Mouse (Mus musculus) embryonic facial prominence, embryonic 15.5 days (tissue): Measurements from ENCODE around the gene Rragd. TPM values are rescaled to one million over a fixed set of nuclear protein-coding genes. Genes with fewer than 3 reads are reported as not detected.

Experiments used
- ATAC-seq: fragments of 200-750 bp; cut with Nextera tagmentation; 2 replicates; pipeline ENCODE4 v1.8.0; 2017; ENCODE audit warnings: low read depth, moderate TSS enrichment; ENCODE audit not compliant: insufficient number of reproducible peaks, low FRiP score, low TSS enrichment
- H3K27ac ChIP-seq: fragments of 300-500 bp; sonication (generic); replicated peaks from 2 replicates; pipeline ENCODE4 v1.5.1; 2015; ENCODE audit warnings: mild to moderate bottlenecking, inconsistent platforms
- H3K27me3 ChIP-seq: fragments of 300-500 bp; sonication (generic); 2 replicates; pipeline ENCODE4 v1.6.1; 2015; ENCODE audit warnings: inconsistent platforms
- H3K36me3 ChIP-seq: fragments of 300-500 bp; sonication (generic); 2 replicates; pipeline ENCODE4 v1.6.1; 2015; ENCODE audit warnings: mild to moderate bottlenecking, inconsistent platforms
- H3K4me1 ChIP-seq: fragments of 300-500 bp; sonication (generic); 2 replicates; pipeline ENCODE4 v1.6.1; 2015; ENCODE audit warnings: inconsistent platforms
- H3K4me2 ChIP-seq: fragments of 300-500 bp; sonication (generic); replicated peaks from 2 replicates; pipeline ENCODE4 v1.6.1; 2015; ENCODE audit warnings: mild to moderate bottlenecking, inconsistent platforms
- H3K4me3 ChIP-seq: fragments of 300-500 bp; sonication (generic); replicated peaks from 2 replicates; pipeline ENCODE4 v1.5.1; 2015; ENCODE audit warnings: mild to moderate bottlenecking, inconsistent platforms
- H3K9ac ChIP-seq: fragments of 300-500 bp; sonication (generic); 2 replicates; pipeline ENCODE4 v1.6.1; 2015; ENCODE audit warnings: inconsistent platforms
- H3K9me3 ChIP-seq: fragments of 300-500 bp; sonication (generic); replicated peaks from 2 replicates; pipeline ENCODE4 v1.6.1; 2016; ENCODE audit warnings: inconsistent platforms
- WGBS: fragments of 180-500 bp; shearing (Covaris S2); methylation state at CpG from one replicate; pipeline ENCODE4 v1.1.7; 2015; 5-methylcytosine and 5-hydroxymethylcytosine counted together
- polyA plus RNA-seq: library from polyadenylated mRNA; unstranded; fragments of >200 nt; fragmentation: Nextera tagmentation; extraction: Ambion mirVana; gene quantifications from 2 replicates; pipeline ENCODE4 v1.2.1, GENCODE M21; 2015

The Rragd gene
- polyA plus RNA-seq, 1 experiment from 2014 or later, result 20.0 TPM

GRCm38 (mm10) chr4:33010078-33010477 is 27.2 kb downstream of the Rragd start:
- Histone ChIP-seq H3K4me3 (no peak overlapping the region), H3K27ac (no peak overlapping the region), H3K4me2 (no peak overlapping the region), H3K9me3 (no peaks in the 10 kb centered on the region), H3K27me3 (no peaks in the 10 kb centered on the region), H3K36me3 (peaks cover 3% of the 10 kb centered on the region; the same call in 1 of the 2 replicates), H3K9ac (no peak overlapping the region), H3K4me1 (no peaks in the 10 kb centered on the region)
- WGBS, result 90% methylated on average over 1 of the region's 1 CpGs
- no peak for ATAC-seq

DNA sequence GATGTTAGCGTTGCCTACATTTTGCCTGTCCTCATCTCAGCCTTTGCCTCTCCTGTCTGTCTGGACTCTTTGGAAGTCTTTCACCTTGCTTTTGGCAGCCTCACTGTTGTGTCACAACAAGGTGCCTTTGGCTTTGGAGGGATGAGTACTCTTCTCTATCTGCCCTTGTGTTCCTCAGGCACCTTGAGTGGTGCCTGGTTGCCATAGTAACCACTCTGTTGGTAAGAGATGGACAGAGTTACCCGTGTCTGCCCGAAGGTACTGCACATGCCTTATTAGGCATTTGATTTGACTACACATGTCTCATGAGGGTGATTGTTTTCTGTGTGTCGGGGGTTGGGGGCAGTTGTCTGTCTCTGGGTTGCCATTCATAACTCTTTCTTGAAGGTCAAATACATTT is 29.6 kb downstream of the Rragd start:
- no peak overlapping the region for H3K9ac ChIP-seq
- ATAC-seq, result no peak
- H3K27ac ChIP-seq, result no peak overlapping the region
- no peak overlapping the region for H3K4me2 ChIP-seq
- no peaks in the 10 kb centered on the region for H3K27me3 ChIP-seq
- H3K4me3 ChIP-seq, result no peak overlapping the region
- H3K9me3 ChIP-seq, result no peaks in the 10 kb centered on the region
- H3K36me3 ChIP-seq, result peaks cover 3% of the 10 kb centered on the region; the same call in 1 of the 2 replicates
- H3K4me1 ChIP-seq, result no peaks in the 10 kb centered on the region
- 82% methylated on average over 4 of the region's 4 CpGs for WGBS

GRCm38 (mm10) chr4:33018361-33018999 is 35.6 kb downstream of the Rragd start:
- Histone ChIP-seq H3K9ac (no peak overlapping the region), H3K4me2 (no peak overlapping the region), H3K4me3 (no peak overlapping the region), H3K27me3 (no peaks in the 10 kb centered on the region), H3K27ac (no peak overlapping the region), H3K9me3 (no peaks in the 10 kb centered on the region), H3K36me3 (peaks cover 3% of the 10 kb centered on the region; the same call in 1 of the 2 replicates), H3K4me1 (no peaks in the 10 kb centered on the region)
- no peak for ATAC-seq
- 42% methylated on average over 9 of the region's 9 CpGs for WGBS

DNA sequence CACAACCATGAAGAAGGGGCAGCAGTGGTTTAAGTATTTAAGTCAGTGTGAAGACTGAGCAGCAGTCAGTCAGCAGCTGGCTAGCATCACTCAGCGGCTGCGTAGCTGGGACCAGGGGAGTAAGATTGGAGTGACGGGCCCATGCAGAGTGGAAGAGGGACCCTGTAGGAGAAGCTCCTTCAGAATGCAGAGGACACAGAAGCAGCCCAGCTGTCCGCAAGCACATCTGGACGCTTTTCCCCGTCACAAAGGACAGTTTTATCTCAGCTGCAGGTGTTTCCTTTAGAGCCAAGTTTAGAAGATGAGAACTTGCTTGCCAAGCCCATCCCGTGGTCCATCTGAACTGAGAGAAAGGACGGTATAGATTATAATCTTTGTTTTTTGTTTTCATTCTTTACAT is 41.6 kb downstream of the Rragd start:
- H3K27me3 ChIP-seq, result no peaks in the 10 kb centered on the region
- H3K4me3 ChIP-seq, result no peak overlapping the region
- no peaks in the 10 kb centered on the region for H3K9me3 ChIP-seq
- H3K36me3 ChIP-seq, result peaks cover 16% of the 10 kb centered on the region; the same call in 1 of the 2 replicates
- no peak overlapping the region for H3K4me2 ChIP-seq
- H3K9ac ChIP-seq, result no peak overlapping the region
- WGBS, result 77% methylated on average over 8 of the region's 8 CpGs
- H3K4me1 ChIP-seq, result 0 out of 2 replicates have a peak, but pooled peaks cover 3% of the 10 kb centered on the region
- ATAC-seq, result no peak
- no peak overlapping the region for H3K27ac ChIP-seq

GRCm38 (mm10) chr4:33029104-33029503 is 46.3 kb downstream of the Rragd start:
- ATAC-seq, result no peak
- Histone ChIP-seq H3K4me2 (no peak overlapping the region), H3K27ac (no peak overlapping the region), H3K9ac (no peak overlapping the region), H3K27me3 (no peaks in the 10 kb centered on the region), H3K4me1 (peaks cover 15% of the 10 kb centered on the region), H3K36me3 (peaks cover 16% of the 10 kb centered on the region; the same call in 1 of the 2 replicates), H3K4me3 (no peak overlapping the region), H3K9me3 (no peaks in the 10 kb centered on the region)
- 76% methylated on average over 7 of the region's 7 CpGs for WGBS

GRCm38 (mm10) chr4:33030264-33031194 is 47.7 kb downstream of the Rragd start:
- H3K36me3 ChIP-seq, result peaks cover 23% of the 10 kb centered on the region
- H3K27ac ChIP-seq, result peak overlapping the region; percentile 94
- peak overlapping the region; percentile 53 for H3K4me2 ChIP-seq
- peak; percentile 77 for ATAC-seq
- H3K27me3 ChIP-seq, result no peaks in the 10 kb centered on the region
- 2% methylated on average over 55 of the region's 55 CpGs for WGBS
- H3K9me3 ChIP-seq, result no peaks in the 10 kb centered on the region
- H3K9ac ChIP-seq, result peak overlapping the region; percentile 93
- H3K4me3 ChIP-seq, result peak overlapping the region; percentile 88
- H3K4me1 ChIP-seq, result peaks cover 15% of the 10 kb centered on the region

DNA sequence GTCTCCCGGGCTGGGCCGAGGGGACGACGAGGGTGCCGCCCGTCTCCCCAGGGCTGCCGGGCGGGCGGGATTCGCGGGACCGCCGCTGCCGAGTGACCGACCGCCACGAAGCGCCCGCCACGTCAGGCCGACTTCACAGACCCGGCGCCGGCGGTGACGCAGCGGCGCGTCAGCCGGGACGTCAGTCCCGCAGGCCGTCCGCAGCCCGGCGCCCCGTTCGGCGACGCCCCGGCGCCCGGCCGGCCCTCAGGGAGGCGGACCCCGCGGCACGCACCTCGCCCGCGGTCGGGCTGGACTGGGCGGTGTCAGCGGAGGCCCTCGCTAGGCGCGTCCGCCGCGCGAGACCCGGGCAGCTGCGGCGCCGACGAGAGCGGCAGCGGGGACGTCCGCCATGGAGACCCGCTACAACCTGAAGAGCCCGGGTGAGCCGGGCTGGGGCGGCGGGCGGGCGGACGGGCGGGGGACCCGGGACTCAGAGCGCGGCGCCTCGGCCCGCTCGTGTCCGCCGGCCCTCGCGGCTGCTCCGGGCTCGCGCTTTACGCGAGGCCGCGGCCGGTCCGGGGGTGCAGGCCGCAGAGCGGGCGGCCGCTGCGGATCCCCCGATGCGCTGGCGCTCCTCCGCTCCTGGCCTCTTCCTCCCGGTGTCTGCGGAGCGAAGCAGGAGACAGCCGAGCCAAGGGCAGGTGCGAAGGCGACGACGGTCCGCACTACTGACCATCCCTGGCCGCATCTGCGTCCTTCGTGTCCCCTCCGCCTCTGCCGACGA is 48.5 kb downstream of the Rragd start, which contains the start of gene Ube2j1:
Ube2j1 (plus strand) TSS at position 222 of the 766 bp plus-strand sequence.
- H3K9me3 ChIP-seq, result no peaks in the 10 kb centered on the region
- peak within 1 kb of the TSS; percentile 53 for H3K4me2 ChIP-seq
- peaks cover 29% of the 10 kb centered on the region for H3K36me3 ChIP-seq
- H3K27ac ChIP-seq, result peak within 1 kb of the TSS; percentile 94
- H3K27me3 ChIP-seq, result no peaks in the 10 kb centered on the region
- H3K4me3 ChIP-seq, result peak within 1 kb of the TSS; percentile 88
- H3K9ac ChIP-seq, result peak within 1 kb of the TSS; percentile 93
- peak; percentile 97 for ATAC-seq
- H3K4me1 ChIP-seq, result peaks cover 15% of the 10 kb centered on the region
- under 1% methylated on average over 98 of the region's 123 CpGs for WGBS

- Histone ChIP-seq H3K9ac (peak overlapping the region; percentile 93), H3K27ac (peak overlapping the region; percentile 94; the same call in 1 of the 2 replicates), H3K9me3 (no peaks in the 10 kb centered on the region), H3K27me3 (no peaks in the 10 kb centered on the region), H3K4me1 (peaks cover 15% of the 10 kb centered on the region), H3K4me3 (peak overlapping the region; percentile 88), H3K4me2 (peak overlapping the region; percentile 53), H3K36me3 (peaks cover 26% of the 10 kb centered on the region)
- 10% methylated on average over 4 of the region's 4 CpGs for WGBS
- ATAC-seq, result no peak
These were observed 49.2 kb downstream of the Rragd start for GRCm38 (mm10) chr4:33032045-33032444.

DNA sequence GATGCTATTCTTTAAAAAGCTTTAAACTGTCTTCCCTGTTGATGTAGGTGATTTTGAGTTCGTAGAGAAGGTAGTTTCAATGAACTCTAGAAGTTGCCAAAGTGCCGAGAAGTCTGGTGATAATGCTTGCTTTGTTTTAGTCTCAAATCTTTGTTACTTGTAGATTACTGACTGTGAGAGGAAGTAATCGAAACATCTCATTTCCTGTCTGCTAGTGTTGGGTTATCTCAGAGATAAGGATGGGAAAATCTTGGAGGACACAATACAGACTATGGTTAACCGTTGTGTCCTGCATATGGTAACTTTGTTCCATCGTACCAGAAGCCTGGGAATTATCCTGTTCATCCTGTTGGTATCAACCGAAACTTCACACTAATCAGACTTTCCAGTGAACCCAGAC is 50.7 kb downstream of the Rragd start:
- ATAC-seq, result no peak
- Histone ChIP-seq H3K9me3 (no peaks in the 10 kb centered on the region), H3K36me3 (peaks cover 21% of the 10 kb centered on the region), H3K4me1 (peaks cover 15% of the 10 kb centered on the region), H3K9ac (no peak overlapping the region), H3K27ac (no peak overlapping the region), H3K4me2 (no peak overlapping the region), H3K27me3 (no peaks in the 10 kb centered on the region), H3K4me3 (no peak overlapping the region)
- WGBS, result 82% methylated on average over 6 of the region's 6 CpGs

DNA sequence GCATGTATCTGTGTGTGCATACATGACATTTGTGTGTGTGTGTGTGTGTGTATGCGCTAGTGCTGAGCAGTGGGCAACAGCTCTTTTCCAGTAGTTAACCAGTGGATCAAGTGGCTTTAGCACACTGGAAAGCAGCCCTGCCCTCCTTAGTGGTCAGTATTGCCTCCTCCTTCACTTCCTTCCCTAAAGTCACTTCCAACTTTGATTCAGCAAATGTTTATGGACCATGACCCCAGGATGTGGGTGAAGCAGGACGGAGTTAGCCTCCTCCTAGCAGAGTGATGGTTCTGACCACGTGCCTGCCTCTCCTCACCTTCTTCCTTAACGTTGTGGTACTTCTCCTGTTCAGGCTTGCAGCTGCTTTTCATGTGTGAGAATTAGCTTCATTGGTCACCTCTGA is 57.0 kb downstream of the Rragd start:
- 85% methylated on average over 4 of the region's 4 CpGs for WGBS

DNA sequence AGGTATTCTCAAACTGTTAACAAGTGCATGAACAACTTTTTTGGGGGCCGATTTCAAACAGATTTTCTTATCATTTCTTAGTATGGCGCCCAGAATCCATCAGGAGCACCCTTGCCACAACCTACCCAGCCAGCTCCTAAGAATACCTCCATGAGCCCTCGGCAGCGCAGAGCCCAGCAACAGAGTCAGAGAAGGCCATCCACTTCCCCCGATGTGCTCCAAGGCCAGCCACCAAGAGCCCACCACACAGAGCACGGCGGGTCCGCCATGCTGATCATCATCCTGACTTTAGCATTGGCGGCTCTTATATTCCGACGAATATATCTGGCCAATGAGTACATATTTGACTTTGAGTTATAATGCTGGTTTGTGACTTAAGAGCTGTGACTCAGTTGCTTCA is 66.8 kb downstream of the Rragd start:
- no peak for ATAC-seq
- H3K4me1 ChIP-seq, result no peaks in the 10 kb centered on the region
- H3K27ac ChIP-seq, result no peak overlapping the region
- H3K4me3 ChIP-seq, result no peak overlapping the region
- no peaks in the 10 kb centered on the region for H3K27me3 ChIP-seq
- 95% methylated on average over 11 of the region's 11 CpGs for WGBS
- peaks cover 66% of the 10 kb centered on the region for H3K36me3 ChIP-seq
- no peak overlapping the region for H3K4me2 ChIP-seq
- no peaks in the 10 kb centered on the region for H3K9me3 ChIP-seq
- H3K9ac ChIP-seq, result no peak overlapping the region

More for the DNA sequence above, 57.0 kb downstream of the Rragd start:
- H3K27me3 ChIP-seq, result no peaks in the 10 kb centered on the region
- no peak overlapping the region for H3K27ac ChIP-seq
- ATAC-seq, result no peak
- H3K36me3 ChIP-seq, result peaks cover 66% of the 10 kb centered on the region
- no peak overlapping the region for H3K9ac ChIP-seq
- H3K4me2 ChIP-seq, result no peak overlapping the region
- no peaks in the 10 kb centered on the region for H3K9me3 ChIP-seq
- H3K4me3 ChIP-seq, result no peak overlapping the region
- H3K4me1 ChIP-seq, result no peaks in the 10 kb centered on the region
